Mouse (Mus musculus) liver, postnatal 0 days (tissue): ENCODE results near the gene Insig2. TPM values are rescaled to one million over a fixed set of nuclear protein-coding genes. Genes with fewer than 3 reads are reported as not detected.

Experiments
- ATAC-seq: fragments of 200-750 bp; cut with Nextera tagmentation; 2 replicates; pipeline ENCODE4 v1.8.0; 2017; ENCODE audit warnings: mild to moderate bottlenecking, moderate library complexity
- DNase-seq: peaks from one replicate; pipeline ENCODE4 v3.0.0-alpha.2; 2016
- H3K27ac ChIP-seq: fragments of 300-500 bp; sonication (generic); 2 replicates; pipeline ENCODE4 v1.5.1; 2014; ENCODE audit warnings: antibody characterized with exemption, moderate library complexity, mild to moderate bottlenecking, low read depth
- H3K27me3 ChIP-seq: fragments of 300-500 bp; sonication (generic); 2 replicates; pipeline ENCODE4 v1.6.1; 2014; ENCODE audit warnings: low read length, control low read depth, mixed read lengths; ENCODE audit not compliant: insufficient read depth
- H3K36me3 ChIP-seq: fragments of 300-500 bp; sonication (generic); replicated peaks from 2 replicates; pipeline ENCODE4 v1.6.1; 2014; ENCODE audit warnings: mild to moderate bottlenecking, control low read depth, low read length, moderate library complexity, mixed read lengths; ENCODE audit not compliant: insufficient read depth
- H3K4me1 ChIP-seq: fragments of 300-500 bp; sonication (generic); 2 replicates; pipeline ENCODE4 v1.6.1; 2014; ENCODE audit warnings: antibody characterized with exemption, mild to moderate bottlenecking, control low read depth; ENCODE audit not compliant: insufficient read depth
- H3K4me2 ChIP-seq: fragments of 300-500 bp; sonication (generic); 2 replicates; pipeline ENCODE4 v1.6.1; 2014; ENCODE audit warnings: low read depth, mild to moderate bottlenecking, low read length, moderate library complexity, mixed read lengths
- H3K4me3 ChIP-seq: fragments of 300-500 bp; sonication (generic); 2 replicates; pipeline ENCODE4 v1.5.1; 2014; ENCODE audit warnings: low read depth, low read length
- H3K9ac ChIP-seq: fragments of 300-500 bp; sonication (generic); replicated peaks from 2 replicates; pipeline ENCODE4 v1.6.1; 2014; ENCODE audit warnings: mild to moderate bottlenecking, moderate library complexity
- H3K9me3 ChIP-seq: fragments of 300-500 bp; sonication (generic); 2 replicates; pipeline ENCODE4 v1.6.1; 2016; ENCODE audit warnings: mild to moderate bottlenecking, control low read depth, low read length, mixed read lengths
- CTCF ChIP-seq: sonication (generic); IDR thresholded peaks from 2 replicates; pipeline ENCODE4 v1.5.1; 2016; ENCODE audit warnings: antibody characterized with exemption, low read depth
- EP300 ChIP-seq: IDR thresholded peaks from 2 replicates; pipeline ENCODE4 v1.6.1; 2016; ENCODE audit warnings: antibody characterized with exemption, low read depth, mild to moderate bottlenecking
- WGBS: fragments of 180-500 bp; shearing (Covaris S2); extraction: QIAGEN DNeasy Blood & Tissue Kit; methylation state at CpG from one replicate; pipeline ENCODE4 v1.1.7; 2014; ENCODE audit not compliant: insufficient replicate concordance; 5-methylcytosine and 5-hydroxymethylcytosine counted together
- polyA plus RNA-seq: library from polyadenylated mRNA; unstranded; fragments of >200 nt; fragmentation: Nextera tagmentation; extraction: Ambion mirVana; gene quantifications from 2 replicates; pipeline ENCODE4 v1.2.1, GENCODE M21; 2015

Gene Insig2
- polyA plus RNA-seq, 1 experiment from 2014 or later, result 47.7 TPM

- ATAC-seq (no peak), DNase-seq (no peak)
- WGBS, result 88% methylated on average over 1 of the region's 1 CpGs
- peaks cover 15% of the 10 kb centered on the region for H3K36me3 ChIP-seq
- H3K4me1 ChIP-seq, result 0 out of 2 replicates have a peak, but pooled peaks cover 2% of the 10 kb centered on the region
- no peaks in the 10 kb centered on the region for H3K27me3 ChIP-seq
- TF ChIP-seq CTCF, result no peak
- no peak for TF ChIP-seq EP300
- no peak overlapping the region for H3K9ac ChIP-seq
- no peak overlapping the region for H3K4me3 ChIP-seq
- H3K9me3 ChIP-seq, result no peaks in the 10 kb centered on the region
- H3K27ac ChIP-seq, result no peak overlapping the region
- no peak overlapping the region for H3K4me2 ChIP-seq
Measured at GRCm38 (mm10) chr1:121313181-121313580, 19.2 kb downstream of the Insig2 start.

GRCm38 (mm10) chr1:121312326-121312725, 20.1 kb downstream of the Insig2 start:
- no peak for DNase-seq
- Histone ChIP-seq H3K4me3 (no peak overlapping the region), H3K27me3 (no peaks in the 10 kb centered on the region), H3K9ac (no peak overlapping the region), H3K36me3 (peaks cover 13% of the 10 kb centered on the region), H3K4me1 (0 out of 2 replicates have a peak, but pooled peaks cover 2% of the 10 kb centered on the region), H3K9me3 (no peaks in the 10 kb centered on the region), H3K4me2 (no peak overlapping the region), H3K27ac (no peak overlapping the region)
- ATAC-seq, result no peak
- TF ChIP-seq CTCF, result no peak
- no peak for TF ChIP-seq EP300
- 85% methylated on average over 4 of the region's 4 CpGs for WGBS

- H3K27ac ChIP-seq, result no peak overlapping the region
- no peak overlapping the region for H3K4me3 ChIP-seq
- TF ChIP-seq EP300 (no peak), CTCF (no peak)
- no peak for ATAC-seq
- no peaks in the 10 kb centered on the region for H3K27me3 ChIP-seq
- H3K4me2 ChIP-seq, result no peak overlapping the region
- DNase-seq, result no peak
- no peaks in the 10 kb centered on the region for H3K4me1 ChIP-seq
- H3K9ac ChIP-seq, result no peak overlapping the region
- WGBS, result 88% methylated on average over 5 of the region's 5 CpGs
- no peaks in the 10 kb centered on the region for H3K9me3 ChIP-seq
- no peaks in the 10 kb centered on the region for H3K36me3 ChIP-seq
Measured at GRCm38 (mm10) chr1:121296717-121297255, 35.6 kb downstream of the Insig2 start.

GRCm38 (mm10) chr1:121293571-121293970, 38.8 kb downstream of the Insig2 start:
- WGBS, result 53% methylated on average over 3 of the region's 3 CpGs
- Histone ChIP-seq H3K9ac (no peak overlapping the region), H3K4me2 (no peak overlapping the region), H3K4me3 (no peak overlapping the region), H3K4me1 (no peaks in the 10 kb centered on the region), H3K9me3 (no peaks in the 10 kb centered on the region), H3K27ac (no peak overlapping the region), H3K27me3 (no peaks in the 10 kb centered on the region), H3K36me3 (no peaks in the 10 kb centered on the region)
- ATAC-seq, result no peak
- no peak for TF ChIP-seq CTCF
- TF ChIP-seq EP300, result no peak
- no peak for DNase-seq

GRCm38 (mm10) chr1:121290841-121291240, 41.5 kb downstream of the Insig2 start:
- Histone ChIP-seq H3K4me1 (no peaks in the 10 kb centered on the region), H3K9ac (no peak overlapping the region), H3K36me3 (no peaks in the 10 kb centered on the region), H3K4me3 (no peak overlapping the region), H3K9me3 (no peaks in the 10 kb centered on the region), H3K27ac (no peak overlapping the region), H3K27me3 (no peaks in the 10 kb centered on the region), H3K4me2 (no peak overlapping the region)
- no peak for TF ChIP-seq CTCF
- TF ChIP-seq EP300, result no peak
- WGBS, result 72% methylated on average over 10 of the region's 10 CpGs
- ATAC-seq (no peak), DNase-seq (no peak)

GRCm38 (mm10) chr1:121290340-121290739, 42.0 kb downstream of the Insig2 start:
- Histone ChIP-seq H3K36me3 (no peaks in the 10 kb centered on the region), H3K27ac (no peak overlapping the region), H3K4me3 (no peak overlapping the region), H3K4me2 (no peak overlapping the region), H3K27me3 (no peaks in the 10 kb centered on the region), H3K4me1 (no peaks in the 10 kb centered on the region), H3K9ac (no peak overlapping the region), H3K9me3 (no peaks in the 10 kb centered on the region)
- DNase-seq (no peak), ATAC-seq (no peak)
- WGBS, result 69% methylated on average over 5 of the region's 5 CpGs
- TF ChIP-seq CTCF, result no peak
- TF ChIP-seq EP300, result no peak

- ATAC-seq, result no peak
- H3K36me3 ChIP-seq, result no peaks in the 10 kb centered on the region
- no peak overlapping the region for H3K4me2 ChIP-seq
- no peaks in the 10 kb centered on the region for H3K4me1 ChIP-seq
- no peak overlapping the region for H3K27ac ChIP-seq
- no peaks in the 10 kb centered on the region for H3K9me3 ChIP-seq
- WGBS, result 81% methylated on average over 2 of the region's 2 CpGs
- no peak overlapping the region for H3K4me3 ChIP-seq
- H3K27me3 ChIP-seq, result no peaks in the 10 kb centered on the region
- H3K9ac ChIP-seq, result no peak overlapping the region
- no peak for DNase-seq
- TF ChIP-seq EP300 (no peak), CTCF (no peak)
Measured at GRCm38 (mm10) chr1:121284197-121284596, 48.2 kb downstream of the Insig2 start.
